Mouse (Mus musculus): Measurements from ENCODE around the gene Top1.
A peak's percentile ranks its signal among the peaks of the same experiment; 100 is the strongest.
"Not testable (repeated sequence)": the region's sequence is repeated elsewhere in the genome, so short reads cannot be mapped to it uniquely, and the experiment has no call there.

Gene Top1

GRCm38 (mm10) chr2:160639911-160640717 is 5.6 kb upstream of the Top1 start:
- DNase-seq: no peak

GRCm38 (mm10) chr2:160641176-160641575 is 4.5 kb upstream of the Top1 start:
- DNase-seq: no peak

DNA sequence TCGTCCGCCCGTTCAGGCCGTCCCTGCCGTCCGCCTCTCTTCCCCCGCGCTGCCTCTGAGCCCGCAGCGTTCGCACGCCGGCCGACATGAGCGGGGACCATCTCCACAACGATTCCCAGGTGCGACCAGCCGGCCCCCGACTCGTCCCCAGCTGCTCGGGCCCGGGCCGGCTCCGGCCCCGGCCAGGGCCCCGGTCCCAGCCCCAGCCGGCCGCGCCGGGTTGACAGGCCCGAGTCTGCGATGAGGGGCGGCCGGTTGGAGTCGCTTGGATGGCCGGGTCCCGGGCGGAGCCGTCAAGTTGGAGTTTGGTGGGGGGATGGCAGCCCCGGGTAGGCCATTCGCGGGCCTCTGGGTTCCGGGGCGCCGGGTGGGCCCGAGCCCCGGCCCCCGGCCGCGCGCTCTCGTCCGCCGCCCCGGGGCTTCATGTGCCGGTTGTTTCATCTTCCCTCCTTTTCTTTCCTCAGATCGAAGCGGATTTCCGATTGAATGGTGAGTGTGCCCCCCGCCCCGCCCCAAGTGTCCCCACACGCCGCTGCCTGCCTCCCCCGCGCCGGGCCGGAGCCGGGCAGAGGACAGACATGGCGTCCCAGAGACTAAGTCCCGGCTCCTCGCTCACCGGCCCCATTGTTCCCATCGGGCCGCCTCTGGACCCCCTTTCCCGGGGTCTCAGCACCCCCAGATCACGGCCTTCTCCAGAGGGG is 606 bp downstream of the Top1 start:
- peak; percentile 64 for DNase-seq

DNA sequence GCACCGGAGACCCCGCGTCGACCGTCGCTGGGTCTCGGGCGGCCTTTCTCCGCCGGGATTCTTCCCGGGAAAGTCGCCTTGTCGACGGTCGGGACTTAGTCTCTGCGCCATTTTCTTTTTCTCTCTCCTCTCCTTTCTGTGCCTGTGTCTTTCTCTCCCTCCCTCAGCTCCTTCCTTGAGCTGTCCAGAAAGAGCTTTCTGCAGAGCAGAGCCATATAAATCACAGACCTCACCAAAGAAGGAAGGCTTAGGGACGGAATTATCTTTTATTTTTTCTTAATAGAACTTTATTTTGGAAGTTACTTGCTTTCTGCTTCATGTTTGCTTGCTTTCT is 1.1 kb downstream of the Top1 start:
- no peak for DNase-seq

- DNase-seq: no peak
These were observed 2.4 kb downstream of the Top1 start for GRCm38 (mm10) chr2:160648097-160648496.

DNA sequence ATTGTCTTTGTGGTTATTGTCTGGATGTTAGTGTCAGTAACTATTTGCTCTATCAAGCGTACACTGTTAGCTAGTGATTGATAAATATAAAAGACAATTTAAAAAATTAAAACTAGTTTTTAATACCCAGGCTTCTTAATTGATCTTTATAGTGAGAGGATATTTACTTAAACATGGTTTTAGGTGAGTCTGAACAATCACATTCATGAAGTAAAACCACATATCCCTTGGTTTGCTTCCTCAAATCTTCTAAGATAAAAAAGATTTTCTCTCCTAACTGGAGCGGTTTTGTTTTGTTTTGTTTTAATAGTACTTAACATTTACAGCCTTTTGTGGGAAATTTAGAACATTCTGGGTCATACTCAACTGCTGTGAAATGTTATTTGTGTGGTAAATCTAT is 3.4 kb downstream of the Top1 start:
- no peak for DNase-seq

- DNase-seq: no peak
These were observed 5.5 kb downstream of the Top1 start for GRCm38 (mm10) chr2:160651165-160651564.

DNA sequence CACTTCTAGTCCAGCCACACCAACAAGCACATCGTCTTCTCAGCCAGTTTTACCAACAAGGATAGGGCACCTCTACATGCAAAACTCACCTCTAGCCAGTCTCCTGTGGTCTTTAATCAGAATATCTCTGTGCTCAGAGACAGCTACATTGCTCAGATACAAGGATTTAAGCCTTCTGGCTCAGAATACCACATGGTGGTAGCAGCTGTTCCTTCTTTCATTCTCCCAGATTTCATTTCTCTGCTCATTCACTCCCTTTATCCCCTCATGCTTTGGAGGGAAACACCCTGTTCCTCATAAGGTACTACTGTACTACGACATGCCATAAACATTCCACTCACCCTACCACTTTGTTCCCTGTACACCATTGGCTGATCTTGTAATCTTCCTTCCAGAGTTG is 7.5 kb downstream of the Top1 start:
- no peak for DNase-seq

- no peak for DNase-seq
These were observed 9.9 kb downstream of the Top1 start for GRCm38 (mm10) chr2:160655561-160655960.

- DNase-seq: no peak
These were observed 10.5 kb downstream of the Top1 start for GRCm38 (mm10) chr2:160656234-160656633.

GRCm38 (mm10) chr2:160657801-160658442 is 12.2 kb downstream of the Top1 start:
- DNase-seq: no peak

GRCm38 (mm10) chr2:160658811-160659210 is 13.1 kb downstream of the Top1 start:
- no peak for DNase-seq

DNA sequence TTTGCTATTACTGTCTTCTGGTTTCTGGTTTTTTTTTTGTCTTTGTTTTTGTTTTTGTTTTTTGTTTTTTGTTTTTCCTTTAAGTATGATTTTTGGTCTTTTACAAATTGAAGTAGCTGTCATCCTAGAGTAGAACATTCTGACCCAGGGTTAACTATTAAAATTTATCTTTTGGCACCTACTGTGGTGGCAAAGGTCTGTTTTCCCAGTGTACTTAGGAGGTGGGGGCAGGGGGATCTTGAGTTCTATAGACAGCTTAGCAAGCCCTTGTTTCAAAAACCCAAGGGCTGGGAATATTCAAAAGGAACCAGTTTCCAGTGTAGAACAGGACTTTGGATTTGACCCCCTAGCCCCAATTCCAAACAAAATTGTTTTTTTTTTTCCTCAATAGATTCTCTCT is 18.7 kb downstream of the Top1 start:
- DNase-seq: no peak

DNA sequence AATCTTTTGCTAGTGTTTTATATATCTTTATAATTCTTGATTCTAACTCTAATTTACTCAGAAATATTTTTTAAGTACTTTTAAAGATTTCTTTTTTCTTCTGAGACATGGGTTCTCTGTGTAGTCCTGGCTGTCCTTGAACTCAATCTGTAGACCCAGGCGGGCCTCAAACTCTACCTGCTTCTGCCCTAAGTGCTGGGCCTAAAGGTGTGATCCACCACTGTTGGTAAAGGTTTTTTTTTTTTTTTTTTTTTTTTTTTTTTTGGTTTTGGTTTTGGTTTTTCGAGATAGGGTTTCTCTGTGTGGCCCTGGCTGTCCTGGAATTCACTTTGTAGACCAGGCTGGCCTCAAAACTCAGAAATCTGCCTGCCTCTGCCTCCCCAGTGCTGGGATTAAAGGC is 19.3 kb downstream of the Top1 start:
- DNase-seq: not testable (repeated sequence)

DNA sequence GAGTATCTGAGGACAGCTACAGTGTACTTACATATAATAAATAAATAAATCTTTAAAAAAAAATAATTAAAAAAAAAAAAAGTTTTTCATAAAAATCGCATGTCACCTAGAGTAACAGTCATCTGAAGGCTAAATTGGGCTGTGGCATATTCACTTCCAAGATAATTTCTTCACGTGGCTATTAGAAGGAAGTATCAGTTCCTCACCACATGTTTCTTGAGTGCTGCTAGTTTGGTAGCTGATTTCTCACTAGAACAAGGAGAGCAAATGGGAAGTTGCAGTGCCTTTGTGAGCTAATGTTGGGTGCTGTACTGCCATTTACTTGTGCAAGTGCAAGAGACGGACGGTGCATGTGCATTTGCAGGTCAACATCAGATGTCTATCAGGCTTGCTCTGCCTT is 21.6 kb downstream of the Top1 start:
- DNase-seq: no peak

DNA sequence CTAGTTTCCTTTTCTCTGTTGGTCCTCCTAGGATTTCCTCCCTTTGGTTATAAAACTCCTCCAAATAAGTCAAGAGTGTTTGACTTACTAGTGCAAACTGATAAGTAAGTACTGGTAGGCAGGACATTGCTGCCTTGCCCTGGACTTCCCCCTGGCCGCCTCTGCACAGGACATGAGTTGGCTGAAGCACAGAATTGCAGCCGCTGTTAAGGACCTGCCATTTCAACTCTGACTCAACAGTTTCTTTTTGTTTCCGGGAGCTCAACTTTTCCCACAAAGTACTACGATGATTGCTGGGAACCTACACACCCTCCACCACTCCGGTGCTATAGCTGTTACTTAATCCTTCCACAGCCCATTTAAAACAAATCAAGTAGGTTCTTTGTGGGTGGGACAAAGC is 54.6 kb downstream of the Top1 start:
- no peak for DNase-seq

GRCm38 (mm10) chr2:160701603-160702002 is 55.9 kb downstream of the Top1 start:
- no peak for DNase-seq

GRCm38 (mm10) chr2:160702824-160703223 is 57.1 kb downstream of the Top1 start:
- no peak for DNase-seq

DNA sequence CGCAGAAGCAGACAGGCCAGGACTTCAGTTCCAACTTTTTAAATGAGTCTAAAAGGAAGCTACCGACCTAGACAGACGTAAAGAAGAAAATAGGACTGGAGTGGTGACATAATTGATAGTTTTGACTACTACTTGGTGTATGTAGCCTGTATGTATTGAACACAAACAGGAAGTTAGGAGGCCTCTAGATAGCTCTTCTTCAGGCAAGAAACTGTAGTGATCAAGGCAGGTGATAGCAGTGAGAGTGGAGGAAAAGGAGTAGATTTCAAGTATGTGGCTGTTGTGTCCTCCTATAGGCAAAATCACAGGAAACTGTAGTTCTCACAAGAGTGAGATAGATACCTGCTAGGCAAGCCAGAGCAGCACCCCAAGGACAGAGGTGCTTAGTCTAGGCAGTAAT is 62.0 kb downstream of the Top1 start:
- no peak for DNase-seq

DNA sequence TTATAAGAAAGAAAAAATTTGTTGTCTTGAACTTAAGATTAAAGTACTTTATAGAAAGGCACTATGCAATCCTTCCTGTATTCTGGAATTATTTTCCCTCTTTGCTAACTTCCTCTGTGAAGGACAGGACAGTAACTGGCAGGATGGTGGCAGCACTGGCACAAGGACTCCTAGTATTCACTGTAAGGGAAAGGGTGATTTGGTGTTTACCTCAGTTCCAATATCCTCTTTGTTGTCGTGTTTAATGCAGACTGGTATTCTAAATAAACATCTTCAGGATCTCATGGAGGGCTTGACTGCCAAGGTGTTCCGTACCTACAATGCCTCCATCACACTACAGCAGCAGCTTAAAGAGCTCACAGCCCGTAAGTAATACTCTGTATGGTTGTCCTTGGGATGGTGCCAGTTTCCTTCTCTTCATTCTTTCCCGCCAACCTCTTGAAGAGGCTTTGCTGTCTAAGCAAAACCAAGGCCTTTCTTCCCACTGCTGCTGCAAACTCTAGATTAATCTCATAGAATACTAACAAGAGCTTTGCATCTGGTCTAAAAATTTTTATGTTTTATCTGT is 69.9 kb downstream of the Top1 start:
- no peak for DNase-seq

DNA sequence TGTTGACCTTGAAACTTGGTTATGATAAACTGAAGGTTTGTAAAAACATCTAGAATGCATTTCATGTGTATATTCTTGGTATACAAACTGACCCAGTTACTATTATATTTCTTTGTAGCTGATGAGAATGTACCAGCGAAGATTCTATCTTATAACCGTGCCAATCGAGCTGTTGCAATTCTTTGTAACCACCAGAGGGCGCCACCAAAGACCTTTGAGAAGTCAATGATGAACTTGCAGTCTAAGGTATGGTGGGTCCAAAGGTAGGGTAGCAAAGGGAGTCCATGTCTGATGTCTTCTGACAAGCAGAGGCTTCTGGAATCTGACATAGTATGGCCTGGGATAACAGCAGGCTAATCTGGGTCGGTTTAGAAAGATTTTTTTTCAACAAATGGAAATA is 71.6 kb downstream of the Top1 start:
- no peak for DNase-seq

DNA sequence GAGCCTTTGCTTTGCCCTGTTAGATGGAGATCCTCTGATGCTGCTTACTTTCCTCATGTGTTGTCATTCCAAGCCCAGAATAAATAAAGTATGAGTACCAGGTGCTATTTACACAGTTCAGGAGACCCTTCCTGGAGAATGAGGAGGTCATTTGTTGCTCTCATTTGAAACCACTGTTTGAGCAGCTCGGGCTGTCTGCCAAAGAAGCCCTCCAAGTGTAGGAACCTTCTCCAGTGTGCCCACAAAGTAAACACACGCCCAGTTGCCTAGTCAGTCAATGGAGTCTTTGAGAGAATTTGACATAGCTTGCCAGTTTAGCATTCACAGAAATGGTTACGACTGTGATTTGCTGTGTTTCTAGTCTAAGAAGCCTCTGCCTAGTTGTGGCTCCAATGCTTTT is 73.1 kb downstream of the Top1 start:
- DNase-seq: no peak

DNA sequence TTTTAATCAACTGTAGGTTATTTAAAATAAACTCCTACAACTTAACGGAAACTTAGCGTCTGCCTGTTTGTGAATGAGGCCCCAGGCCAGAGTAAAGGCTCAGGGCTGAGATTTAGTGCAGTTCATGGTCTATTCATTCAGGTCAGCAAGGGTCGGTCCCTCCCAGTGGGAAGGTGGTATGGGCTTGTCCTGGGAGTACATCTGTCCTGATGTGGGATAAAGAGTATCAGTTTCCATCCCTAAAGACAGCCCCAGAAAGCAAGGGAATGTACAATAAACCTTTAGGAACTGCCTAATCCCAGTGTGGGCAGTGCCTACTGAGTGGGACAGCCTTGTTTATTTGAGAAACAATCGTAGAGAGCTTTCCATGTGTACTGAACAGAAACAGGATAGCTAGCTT is 77.0 kb downstream of the Top1 start:
- DNase-seq: no peak
